Mouse (Mus musculus): ENCODE results near the gene Brca2.
"Not testable (repeated sequence)": the region's sequence is repeated elsewhere in the genome, so short reads cannot be mapped to it uniquely, and the experiment has no call there.

Gene Brca2

DNA sequence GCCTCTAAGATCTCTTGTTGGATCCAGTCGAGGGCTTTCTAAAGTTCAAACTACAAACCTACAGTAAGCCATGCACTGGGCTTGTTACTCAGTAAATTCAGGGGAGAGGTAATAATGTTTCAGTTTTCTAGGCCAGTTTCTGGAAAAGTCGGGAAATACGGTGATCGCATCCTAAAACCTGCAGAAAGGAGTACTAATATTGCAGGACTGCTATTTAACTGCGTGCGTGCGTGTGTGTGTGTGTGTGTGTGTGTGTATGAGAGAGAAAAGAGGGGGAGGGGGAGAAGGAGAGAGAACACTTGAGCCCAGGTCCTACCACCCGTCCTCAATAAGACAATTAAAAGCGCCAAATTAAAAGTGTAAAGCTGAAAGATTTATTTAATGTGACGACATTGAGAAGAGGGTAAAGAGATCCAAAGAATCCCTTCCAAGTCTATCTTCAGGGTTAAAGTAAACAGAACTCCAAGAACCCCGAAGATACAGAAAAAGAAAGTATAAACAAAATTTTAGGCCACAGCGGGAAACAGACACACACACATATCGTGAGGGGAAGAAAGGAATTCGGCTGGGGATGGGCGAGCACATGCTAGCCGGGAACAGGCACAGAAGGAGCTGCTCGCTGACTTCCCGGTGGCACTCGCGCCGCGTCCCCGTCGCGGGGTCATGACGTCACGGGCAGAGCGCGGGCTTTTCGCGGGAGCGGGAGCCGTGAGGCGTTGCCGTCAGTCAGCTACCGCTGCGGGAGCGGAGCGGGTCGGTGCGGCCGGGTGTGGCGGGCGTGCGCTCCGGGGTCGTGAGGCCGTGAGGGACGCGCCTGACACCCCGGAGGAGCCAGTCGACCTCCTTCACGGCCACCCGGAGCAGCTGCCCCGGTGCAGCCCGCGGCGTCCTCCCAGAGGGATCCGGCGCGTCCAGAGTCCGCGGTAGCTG lies at the start of gene Brca2:
Brca2 (plus strand) TSS at position 694 of the 930 bp plus-strand sequence.
- peak; percentile 72 for DNase-seq (ENCODE audit: low read depth, low spot score)

DNA sequence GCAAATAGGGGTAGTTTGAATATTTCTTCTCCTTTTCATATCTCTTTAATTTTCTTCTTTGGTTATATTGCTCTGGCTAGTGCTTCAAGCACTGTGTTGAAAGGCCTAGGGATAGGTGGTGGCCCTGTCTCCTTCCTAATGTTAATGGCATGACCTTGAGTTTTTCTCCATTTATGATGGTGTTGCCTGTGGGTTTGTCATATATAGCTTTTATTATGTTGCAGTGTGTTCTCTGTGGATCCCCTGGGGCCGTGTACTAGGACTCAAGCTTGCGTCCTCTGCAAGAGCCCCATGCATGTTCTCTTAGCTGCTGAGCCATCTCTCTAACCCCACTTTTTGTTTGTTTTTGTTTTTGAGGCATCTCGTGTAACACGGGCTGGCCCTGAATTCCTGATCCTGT lies 45.1 kb upstream of the Brca2 start:
- DNase-seq (ENCODE audit: low read depth, low spot score) = no peak

DNA sequence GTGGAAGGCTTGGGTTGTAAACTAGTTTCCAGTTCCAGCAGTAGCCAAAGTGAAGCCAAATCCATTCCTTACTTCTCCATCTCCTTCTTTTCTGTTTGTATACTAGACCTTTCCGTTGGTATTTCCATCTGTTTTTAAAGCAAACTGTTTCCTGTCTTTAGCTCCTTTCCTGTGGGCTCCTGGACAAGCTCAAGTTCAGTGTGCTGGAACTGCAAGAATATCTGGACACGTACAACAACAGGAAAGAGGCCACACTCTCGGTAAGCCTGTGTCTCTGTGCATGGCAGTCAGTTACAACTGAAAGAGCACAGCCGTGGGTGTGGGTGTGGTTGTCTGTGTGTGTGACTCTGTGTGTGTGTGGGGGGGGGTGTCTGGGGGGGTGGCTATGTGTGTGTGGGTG lies 43.8 kb upstream of the Brca2 start:
- no peak for DNase-seq (ENCODE audit: low read depth, low spot score)

DNA sequence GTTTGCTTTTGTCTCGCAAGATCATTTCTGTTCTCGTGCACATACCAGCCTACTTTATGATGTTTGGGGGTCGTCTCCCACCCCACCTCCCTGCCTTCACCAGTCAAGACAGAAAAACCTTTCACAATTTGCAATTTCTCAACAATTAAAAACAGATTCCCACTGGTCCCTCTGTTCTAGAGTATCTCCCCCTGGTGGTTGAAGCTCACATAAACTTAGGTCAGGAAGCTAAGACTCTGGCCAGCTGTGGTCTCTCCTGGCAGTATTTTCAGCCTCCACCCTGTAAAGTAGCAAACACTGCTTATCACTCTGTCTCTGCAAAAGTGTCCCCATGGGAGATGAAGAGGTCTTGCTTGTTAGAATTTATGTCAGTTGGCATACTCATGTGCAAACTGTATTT lies 37.2 kb upstream of the Brca2 start:
- no peak for DNase-seq (ENCODE audit: low read depth, low spot score)

DNA sequence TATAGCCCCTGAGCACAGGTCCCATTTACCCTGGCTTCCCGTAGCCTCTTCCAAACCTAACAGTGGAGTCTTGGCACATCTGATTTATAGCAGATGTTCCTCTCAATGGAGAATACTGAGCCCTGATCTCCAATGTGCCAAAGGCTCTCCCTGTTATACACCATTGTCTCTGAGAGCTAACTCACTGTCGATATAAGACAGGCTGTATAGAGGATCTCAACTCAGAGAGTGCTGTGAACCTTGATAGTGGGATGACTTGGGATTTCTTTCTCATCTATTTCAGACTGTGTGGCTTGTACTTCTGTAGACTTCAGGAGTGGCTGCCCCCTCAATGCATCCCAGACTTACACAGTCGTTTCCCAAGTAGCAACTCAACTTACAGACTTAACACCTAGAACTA lies 32.1 kb upstream of the Brca2 start:
- no peak for DNase-seq (ENCODE audit: low read depth, low spot score)

DNA sequence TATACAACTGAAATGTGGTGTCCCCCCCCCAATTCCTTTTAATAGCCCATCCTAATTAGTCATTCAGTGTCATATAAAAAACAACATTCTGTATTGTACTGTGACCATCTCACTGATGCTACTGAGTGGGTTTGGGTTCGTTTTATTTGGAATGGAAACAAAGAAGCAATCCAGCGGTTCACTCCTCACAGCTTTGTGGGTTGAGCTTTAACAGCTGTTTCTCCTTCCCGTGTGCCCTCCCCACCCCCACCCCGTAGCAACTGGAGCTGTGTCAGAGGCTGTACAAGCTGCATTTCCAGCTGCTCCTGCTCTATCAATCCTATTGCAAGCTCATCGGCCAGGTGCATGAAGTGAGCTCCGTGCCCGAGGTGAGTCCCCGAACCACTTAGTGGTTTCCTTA lies 31.6 kb upstream of the Brca2 start:
- DNase-seq (ENCODE audit: low read depth, low spot score) = no peak

DNA sequence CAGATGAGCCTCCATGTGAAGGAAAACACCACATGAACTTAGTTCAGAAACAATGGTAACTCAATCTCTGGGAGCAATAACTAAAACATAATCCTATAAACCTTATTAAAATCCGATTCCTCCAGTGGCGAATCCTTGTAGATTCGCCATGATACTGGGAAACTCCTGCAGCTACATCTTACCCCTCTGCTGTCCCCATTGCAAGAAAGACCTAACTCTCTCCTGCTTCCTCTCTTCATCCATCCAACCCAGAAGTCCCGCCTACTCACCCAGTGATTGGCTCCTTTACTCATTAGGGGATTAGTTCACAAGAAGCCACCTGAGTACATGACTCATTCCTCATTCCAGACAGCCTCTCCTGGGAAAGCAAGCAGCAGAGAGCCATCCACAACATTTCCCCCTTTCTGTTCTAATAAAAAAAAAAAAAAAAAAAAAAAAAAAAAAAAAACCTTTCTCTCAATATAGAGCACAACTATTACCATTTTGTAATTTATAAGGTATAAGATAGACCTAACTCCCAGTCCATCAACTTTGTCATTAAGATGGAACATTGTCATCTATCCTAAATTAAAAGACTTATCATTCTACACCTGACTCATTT lies 30.8 kb upstream of the Brca2 start:
- DNase-seq (ENCODE audit: low read depth, low spot score) = not testable (repeated sequence)

DNA sequence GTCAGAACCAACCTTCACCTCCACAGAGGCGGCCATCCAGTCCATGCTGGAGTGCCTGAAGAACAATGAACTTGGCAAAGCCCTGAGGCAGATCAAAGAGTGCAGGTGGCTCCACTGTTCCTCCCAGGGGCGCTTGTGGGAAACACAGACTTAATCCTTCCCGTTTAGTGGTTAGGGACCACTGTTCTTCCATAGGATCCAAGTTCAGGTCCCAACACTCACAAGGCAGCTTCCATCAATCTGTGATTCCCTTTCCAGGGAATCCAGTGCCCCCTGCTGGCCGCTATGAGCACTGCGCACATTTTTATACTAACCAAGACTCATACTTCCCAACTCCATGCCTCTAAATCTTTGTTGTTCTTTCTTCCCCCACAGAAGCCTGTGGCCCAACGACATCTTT lies 26.6 kb upstream of the Brca2 start:
- DNase-seq (ENCODE audit: low read depth, low spot score) = no peak

DNA sequence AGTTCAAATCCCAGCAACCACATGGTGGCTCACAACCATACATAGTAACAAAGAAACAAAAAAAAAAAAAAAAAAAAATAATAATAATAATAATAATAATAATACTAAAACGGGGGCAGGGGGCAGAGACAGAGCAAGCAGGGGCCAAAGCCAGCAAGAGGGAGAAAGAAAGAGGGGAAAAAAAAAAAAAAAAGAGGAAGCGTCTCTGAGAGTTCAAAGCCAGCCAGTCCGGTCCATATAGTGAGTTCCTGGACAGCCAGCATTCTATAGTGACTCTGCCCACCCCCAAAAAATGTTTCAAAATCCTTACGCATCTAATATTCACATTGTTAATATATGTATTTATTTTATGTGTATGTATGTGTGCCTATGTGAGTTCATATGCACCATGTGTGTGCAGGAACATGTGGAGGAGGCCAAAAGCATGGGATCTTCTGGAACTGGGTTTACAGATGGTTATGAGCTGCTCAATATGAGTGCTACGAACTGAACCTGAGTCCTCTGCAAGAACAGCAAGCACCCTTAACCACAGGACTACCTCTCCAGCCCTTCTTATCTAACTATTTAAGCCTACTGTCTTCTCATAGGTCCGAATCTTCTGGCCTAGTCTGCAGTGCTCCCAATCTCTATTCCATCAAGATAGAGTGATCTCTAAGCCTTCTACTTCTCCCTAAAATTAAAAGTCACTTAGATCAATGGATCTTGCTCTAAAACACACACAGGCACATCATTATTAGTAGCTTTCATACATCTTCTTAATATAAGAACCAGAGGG lies 11.8 kb upstream of the Brca2 start:
- no peak for DNase-seq (ENCODE audit: low read depth, low spot score)

DNA sequence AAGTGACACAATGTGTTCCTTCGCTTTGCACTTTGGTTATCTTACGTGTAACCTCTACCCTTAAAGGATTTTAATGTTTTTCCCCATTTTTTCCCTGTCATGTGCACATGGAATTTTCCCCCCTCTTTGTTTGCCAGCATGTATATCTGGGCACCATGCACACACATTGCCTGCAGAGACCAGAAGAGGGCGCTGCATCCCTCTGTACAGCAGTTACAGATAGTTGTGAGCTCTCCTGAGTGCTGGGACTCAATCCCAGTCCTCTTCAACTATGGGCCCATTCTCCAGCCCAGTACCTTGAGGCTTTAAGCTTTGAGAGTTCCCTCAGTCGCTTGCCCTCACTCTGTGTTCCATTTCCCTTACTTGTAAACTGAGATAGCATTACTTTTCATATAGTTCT lies 9.2 kb upstream of the Brca2 start:
- DNase-seq (ENCODE audit: low read depth, low spot score) = no peak

DNA sequence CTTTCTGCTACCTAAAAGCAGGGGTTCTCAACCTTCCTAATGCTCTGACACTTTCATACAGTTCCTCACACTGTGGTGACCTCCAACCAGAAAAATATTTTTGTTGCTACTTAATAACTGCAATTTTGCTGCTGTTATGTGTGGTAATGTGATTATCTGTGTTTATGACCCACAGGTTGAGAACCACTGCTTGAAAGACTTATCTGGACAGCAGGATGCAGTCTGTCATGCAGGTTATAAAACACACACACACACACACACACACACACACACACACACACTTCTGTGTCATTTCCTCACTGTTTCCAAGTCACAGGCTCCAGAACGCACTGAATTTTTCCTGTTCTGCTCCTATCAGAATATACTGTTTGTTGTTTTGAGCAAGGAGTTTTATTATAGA lies 8.4 kb upstream of the Brca2 start:
- no peak for DNase-seq (ENCODE audit: low read depth, low spot score)

DNA sequence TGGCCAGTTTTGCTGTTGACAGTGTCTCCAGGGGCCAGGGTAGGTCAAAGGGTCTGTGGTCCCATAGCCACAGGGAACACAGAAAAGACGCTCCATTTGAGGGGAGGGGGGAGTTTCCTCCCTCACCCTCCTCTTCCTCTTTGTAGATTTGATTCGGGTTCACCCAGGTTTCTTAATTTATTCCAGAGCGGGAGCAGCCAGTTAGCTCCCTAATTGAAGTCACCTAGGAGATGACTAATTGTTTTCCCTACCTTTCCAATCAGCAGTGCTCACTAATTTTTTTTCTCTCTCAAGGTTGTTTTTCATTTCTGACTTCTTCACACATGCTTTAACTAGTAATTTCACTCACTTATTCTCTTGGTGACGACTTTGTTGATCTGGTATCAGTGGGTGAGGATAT lies 4.4 kb upstream of the Brca2 start, which contains the start of gene Zar1l:
Zar1l (minus strand) TSS at position 101 of the 400 bp plus-strand sequence.
- DNase-seq (ENCODE audit: low read depth, low spot score) = no peak

DNA sequence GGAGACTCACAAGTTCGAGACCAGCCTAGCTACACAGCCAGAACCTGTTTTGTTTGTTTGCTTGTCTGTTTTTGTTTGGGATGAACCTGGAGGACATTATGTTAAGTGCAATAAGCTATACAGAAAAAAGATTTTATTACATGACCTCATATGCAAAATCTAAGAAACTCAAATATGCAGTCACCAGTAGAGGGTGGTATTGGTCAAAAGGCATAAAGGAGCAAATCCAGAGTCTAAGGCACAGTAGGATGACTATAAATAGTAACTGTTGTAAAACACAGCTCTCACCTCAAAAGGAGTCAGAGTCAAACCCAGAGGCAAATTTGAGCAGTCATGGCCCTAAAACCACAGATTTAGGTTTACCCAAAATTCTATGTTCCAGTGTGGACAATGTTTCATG lies 2.9 kb upstream of the Brca2 start:
- DNase-seq (ENCODE audit: low read depth, low spot score) = no peak

DNA sequence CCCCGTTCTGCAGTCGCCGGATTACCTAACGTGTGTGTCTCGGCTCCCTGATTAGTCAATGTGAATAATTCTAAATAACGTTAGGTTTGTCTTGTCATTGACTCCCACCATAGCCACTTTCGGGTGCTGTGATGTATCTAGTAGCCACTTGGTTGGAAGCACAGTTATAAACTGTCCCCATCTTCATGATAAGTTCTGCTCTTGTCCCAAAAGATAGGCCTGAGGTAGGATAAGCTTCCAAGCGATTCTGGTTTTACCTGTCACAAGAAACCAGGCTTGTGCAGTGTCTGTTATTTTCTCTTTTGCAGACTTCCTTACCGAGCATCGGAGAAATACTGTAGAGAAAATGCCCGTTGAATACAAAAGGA lies 421 bp downstream of the Brca2 start:
- no peak for DNase-seq (ENCODE audit: low read depth, low spot score)

DNA sequence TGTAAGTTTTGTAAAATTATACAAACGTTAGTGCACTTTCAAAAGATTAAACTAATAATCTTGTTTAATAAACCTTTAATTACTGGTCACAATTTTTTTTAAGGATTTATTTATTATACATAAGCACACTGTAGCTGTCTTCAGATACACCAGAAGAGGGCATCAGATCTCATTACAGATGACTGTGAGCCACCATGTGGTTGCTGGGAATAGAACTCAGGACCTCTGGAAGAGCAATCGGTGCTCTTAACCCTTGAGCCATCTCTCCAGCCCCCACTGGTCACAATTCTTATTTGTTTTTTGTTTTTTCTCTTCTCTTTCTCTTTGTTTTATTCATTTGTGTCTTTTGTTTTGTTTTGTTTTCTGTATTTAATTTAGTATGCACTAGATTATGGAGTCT lies 2.8 kb downstream of the Brca2 start:
- no peak for DNase-seq (ENCODE audit: low read depth, low spot score)

DNA sequence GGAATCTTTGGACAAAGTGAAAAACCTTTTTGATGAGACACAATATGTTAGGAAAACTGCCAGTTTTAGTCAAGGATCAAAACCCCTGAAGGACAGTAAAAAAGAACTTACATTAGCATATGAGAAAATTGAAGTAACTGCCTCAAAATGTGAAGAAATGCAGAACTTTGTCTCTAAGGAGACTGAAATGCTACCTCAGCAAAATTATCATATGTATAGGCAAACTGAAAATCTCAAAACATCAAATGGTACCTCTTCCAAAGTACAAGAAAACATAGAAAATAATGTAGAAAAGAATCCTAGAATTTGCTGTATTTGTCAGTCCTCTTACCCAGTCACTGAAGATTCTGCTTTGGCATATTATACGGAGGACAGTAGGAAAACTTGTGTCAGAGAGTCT lies 18.9 kb downstream of the Brca2 start:
- DNase-seq (ENCODE audit: low read depth, low spot score) = no peak

DNA sequence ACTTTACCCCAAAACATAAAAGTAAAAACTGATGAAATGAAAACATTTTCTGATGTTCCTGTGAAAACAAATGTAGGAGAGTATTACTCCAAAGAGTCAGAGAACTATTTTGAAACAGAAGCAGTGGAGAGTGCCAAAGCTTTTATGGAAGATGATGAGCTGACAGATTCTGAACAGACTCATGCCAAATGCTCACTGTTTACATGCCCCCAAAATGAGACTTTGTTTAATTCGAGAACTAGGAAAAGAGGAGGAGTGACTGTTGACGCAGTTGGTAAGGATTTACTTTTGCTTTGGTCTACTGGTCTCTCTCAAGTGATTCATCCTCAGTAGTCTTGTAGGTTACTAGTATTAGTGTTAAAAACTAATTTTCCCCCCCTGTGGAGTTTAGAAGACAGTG lies 20.8 kb downstream of the Brca2 start:
- no peak for DNase-seq (ENCODE audit: low read depth, low spot score)

DNA sequence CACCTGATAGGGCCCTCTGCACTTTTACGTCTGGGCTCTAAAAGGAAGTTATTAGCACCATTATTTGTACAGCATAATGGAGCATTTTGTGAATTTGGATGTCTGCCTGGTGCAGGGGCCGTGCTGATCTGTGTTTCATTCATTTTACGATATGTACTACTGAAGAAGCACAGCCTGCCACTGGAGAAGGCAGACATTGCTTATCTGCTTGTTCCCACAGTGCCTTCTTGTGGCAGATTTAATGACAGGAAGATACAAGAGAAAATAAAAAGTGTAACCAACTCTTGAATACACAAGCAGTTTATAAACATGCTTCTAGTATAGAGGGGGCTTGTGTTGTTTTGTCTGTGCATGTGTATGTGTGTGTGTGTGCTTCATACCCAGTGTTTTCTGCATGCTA lies 29.2 kb downstream of the Brca2 start:
- DNase-seq (ENCODE audit: low read depth, low spot score) = no peak

DNA sequence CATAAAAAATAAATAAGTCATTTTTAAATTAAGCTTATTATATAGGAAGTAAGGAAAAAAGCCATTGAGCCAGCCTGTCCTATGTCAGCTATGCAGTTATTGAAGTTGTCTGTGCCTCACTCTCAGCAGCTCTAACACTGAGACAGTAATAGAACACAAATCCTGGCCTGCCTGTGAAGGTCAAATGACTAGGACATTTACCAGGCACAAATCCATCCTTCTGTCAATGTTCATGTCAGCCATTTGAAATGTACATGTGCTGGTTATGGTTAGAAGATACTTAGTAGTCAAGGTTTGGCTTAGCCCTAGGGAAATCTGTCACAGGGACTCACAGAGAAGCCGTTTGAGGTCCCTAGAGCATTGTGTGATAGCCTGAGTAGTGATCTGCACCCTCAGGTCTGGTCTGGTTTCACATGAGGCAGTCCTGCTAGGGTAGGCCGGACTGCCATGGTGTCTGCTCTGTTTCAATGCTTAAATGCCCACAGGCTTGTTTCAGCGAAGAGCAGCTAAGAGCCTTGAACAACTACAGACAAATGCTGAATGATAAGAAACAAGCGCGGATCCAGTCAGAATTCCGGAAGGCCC lies 37.2 kb downstream of the Brca2 start:
- DNase-seq (ENCODE audit: low read depth, low spot score) = no peak

DNA sequence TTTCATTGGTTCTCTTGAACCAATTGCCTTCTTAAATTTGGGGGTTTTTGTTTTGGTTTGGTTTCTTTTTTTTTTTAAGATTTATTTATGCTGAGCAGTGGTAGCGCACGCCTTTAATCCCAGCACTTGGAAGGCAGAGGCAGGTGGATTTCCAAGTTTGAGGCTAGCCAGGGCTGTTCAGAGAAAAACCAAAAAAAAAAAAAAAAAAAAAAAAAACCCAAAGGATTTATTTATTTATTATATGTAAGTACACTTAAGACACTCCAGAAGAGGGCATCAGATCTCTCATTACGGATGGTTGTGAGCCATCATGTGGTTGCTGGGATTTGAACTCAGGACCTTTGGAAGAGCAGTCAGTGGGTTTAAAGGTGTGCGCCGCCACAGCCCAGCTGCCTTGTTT lies 38.4 kb downstream of the Brca2 start:
- no peak for DNase-seq (ENCODE audit: low read depth, low spot score)

DNA sequence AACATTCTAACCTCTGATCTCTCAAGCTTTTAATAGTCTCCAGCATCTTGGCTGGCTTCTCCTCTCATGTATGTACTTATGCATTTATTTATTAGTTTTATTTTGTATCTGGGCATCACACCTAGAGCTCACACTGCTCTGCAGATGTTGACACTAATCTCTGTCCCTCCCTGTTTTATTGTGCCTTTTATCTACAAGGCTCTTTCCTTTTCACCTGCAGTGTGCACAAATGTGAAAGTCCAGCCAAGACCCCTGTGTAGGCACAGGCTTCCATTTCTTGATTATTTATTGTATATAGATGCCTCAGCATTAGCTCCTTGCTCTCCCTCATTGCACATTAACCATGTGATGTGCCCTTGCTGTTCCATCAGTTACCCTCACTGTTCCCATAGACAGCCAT lies 38.9 kb downstream of the Brca2 start:
- DNase-seq (ENCODE audit: low read depth, low spot score) = no peak

DNA sequence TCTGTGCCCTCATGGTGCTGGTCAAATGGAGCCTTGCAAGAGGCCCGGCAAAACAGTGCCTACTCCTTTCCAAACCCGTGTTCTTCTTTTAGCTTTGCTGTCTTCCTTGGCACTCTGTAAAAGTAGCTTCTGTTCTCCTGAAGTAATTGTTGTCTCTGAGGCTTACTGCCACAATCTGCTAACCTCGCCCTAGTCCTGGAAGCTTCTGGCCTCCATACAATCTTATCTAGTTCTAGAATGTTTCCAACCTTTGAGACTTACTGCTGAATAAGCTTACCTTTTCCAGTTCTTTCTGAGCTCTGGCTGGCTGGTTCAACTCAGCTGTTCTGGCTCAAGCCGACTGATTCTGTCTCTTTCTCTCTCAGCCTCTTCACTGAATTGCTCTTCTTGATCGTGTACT lies 39.4 kb downstream of the Brca2 start:
- no peak for DNase-seq (ENCODE audit: low read depth, low spot score)

Data from brain, embryonic 18.5 days (tissue).